Mouse (Mus musculus) layer of hippocampus, adult 2 months (tissue): Measurements from ENCODE around the gene Hectd1. TPM values are rescaled to one million over a fixed set of nuclear protein-coding genes. Genes with fewer than 3 reads are reported as not detected.

Experiments
- DNase-seq, 2 experiments: peaks; one replicate each; pipeline ENCODE4 v3.0.0; 2022; ENCODE audit warnings: low spot score in 2 of 2
- H3K27ac ChIP-seq: fragments of 200-600 bp; 2 replicates; pipeline ENCODE4 v1.8.1; 2022
- H3K4me3 ChIP-seq: fragments of 200-600 bp; 2 replicates; pipeline ENCODE4 v1.8.1; 2022; ENCODE audit warnings: mild to moderate bottlenecking
- CTCF ChIP-seq: fragments of 200-600 bp; conservative IDR thresholded peaks from 2 replicates; pipeline ENCODE4 v1.8.1; 2022; ENCODE audit warnings: antibody characterized with exemption, mild to moderate bottlenecking, moderate library complexity
- total RNA-seq, 2 experiments: library from RNA; stranded (reverse); gene quantifications; 2 replicates each; pipeline ENCODE4 v1.2.3; 2021

The Hectd1 gene
- total RNA-seq, 2 experiments from 2014 or later = 84.2 to 84.3 TPM

DNA sequence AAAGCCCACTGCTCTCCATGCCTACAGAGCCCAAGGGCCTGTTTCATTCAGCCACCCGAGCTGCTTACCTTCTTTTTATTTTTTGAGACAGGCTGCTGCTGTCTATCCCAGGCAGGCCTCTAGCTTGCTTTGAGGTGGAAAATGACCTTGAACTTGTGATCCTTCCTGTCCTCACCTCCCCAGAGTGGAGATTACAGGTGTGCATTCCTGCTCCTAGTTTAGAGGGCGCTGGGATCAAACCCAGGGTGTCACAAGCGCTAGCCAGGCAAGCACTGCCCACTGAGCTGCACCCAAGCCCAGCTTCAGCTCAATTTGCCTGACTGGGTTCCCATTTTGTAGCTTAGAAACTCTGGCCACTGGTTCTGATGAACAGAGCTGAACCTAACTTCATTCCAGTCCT is 93.0 kb downstream of the Hectd1 start:
- no peak for TF ChIP-seq CTCF
- DNase-seq = no peak
- H3K4me3 ChIP-seq = no peak overlapping the region
- no peak overlapping the region; the same call in 1 of the 2 replicates for H3K27ac ChIP-seq

DNA sequence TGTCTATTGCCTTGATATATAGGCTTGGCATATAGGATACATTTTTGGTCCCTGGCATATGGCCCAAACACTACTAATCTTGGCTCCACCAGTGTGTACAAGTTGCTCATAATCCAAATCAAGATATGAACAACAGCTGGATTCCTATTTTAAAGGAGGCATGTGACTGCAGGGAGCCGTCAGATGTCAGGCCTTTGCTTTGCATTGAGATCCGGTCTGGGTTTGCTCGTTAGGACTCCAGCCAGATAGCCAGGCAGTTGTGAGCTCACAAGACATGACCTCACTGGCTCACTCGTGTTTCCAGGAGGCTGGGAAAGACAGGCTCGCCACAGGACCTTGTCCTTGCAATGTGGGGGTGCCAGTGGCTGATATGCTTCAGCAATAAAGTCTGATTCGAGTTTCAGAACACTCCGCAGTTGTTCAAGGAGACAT is 93.5 kb downstream of the Hectd1 start:
- no peak overlapping the region for H3K4me3 ChIP-seq
- no peak for DNase-seq
- no peak overlapping the region; the same call in 1 of the 2 replicates for H3K27ac ChIP-seq
- no peak for TF ChIP-seq CTCF

DNA sequence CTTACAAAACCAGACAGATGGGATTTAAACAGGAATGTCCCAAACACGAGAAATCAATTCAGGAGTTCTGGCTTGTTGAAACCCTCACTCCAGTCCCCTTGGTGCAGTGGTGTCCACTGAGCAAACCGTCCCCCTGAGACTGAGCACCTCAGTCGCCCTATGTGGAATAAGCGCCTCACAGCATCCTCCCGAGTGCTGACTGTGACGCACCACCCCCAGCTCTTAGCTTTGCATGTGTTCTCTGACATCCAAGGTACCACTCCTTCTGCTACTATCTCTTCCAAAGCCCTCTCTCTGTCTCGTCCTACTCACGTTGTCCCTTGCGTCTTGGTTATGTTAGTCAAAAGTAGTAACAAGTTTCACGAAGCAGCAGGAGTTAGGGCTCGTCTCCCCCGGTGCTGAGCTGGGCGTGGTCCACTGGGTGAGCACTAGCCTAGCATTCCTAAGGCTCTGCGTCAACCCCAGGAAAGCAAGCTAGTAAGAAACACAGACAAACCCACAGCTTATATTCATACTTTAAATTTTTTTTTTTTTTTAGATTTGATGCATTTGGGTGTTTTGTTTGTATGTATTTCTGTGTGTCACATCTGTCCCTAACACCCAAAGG is 94.6 kb downstream of the Hectd1 start:
- no peak for DNase-seq
- TF ChIP-seq CTCF = no peak
- H3K4me3 ChIP-seq = no peak overlapping the region
- no peak overlapping the region for H3K27ac ChIP-seq

DNA sequence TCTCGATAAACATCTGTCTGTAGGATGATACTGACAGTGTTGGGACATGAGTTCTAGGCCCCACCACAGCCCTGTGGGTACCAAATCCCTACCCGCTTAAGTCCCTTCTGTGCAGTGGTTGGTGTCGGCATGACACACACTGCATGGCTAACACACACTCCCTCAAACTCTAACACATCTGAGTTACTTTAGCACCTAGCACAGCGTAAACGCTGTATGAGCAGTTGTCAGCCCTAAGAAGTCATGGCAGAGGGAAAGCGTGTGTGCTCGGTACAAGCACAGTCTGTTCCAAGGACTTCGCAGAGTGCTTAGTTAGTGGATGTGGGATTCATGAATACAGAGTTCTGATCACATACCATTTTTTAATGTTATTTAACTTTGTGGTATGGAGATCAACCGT is 99.5 kb downstream of the Hectd1 start:
- no peak overlapping the region for H3K4me3 ChIP-seq
- no peak for TF ChIP-seq CTCF
- peak overlapping the region; percentile 63; the same call in 1 of the 2 replicates for H3K27ac ChIP-seq
- DNase-seq = no peak

DNA sequence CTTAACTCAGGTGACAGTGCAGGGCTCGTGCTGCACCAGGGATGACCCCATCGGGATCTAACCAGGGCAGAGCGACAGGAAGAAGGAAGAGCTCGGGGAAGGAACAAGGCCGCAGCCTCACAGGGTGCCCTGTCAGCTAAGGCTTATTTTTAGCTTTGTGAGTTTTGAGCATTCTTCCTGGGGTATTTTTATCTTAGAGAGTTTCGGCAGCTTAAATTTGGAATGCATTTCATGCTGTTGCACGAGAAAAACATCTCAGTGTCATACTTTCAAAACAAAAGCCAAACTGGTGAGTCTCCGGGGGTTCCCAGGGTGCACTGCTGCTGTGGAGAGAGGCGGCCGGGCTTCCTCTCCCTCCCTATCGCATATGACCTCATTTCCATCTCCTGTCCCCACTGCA is 100.3 kb downstream of the Hectd1 start:
- H3K27ac ChIP-seq = peak overlapping the region; percentile 63
- no peak for TF ChIP-seq CTCF
- H3K4me3 ChIP-seq = peak overlapping the region; percentile 10; the same call in 1 of the 2 replicates
- no peak for DNase-seq

DNA sequence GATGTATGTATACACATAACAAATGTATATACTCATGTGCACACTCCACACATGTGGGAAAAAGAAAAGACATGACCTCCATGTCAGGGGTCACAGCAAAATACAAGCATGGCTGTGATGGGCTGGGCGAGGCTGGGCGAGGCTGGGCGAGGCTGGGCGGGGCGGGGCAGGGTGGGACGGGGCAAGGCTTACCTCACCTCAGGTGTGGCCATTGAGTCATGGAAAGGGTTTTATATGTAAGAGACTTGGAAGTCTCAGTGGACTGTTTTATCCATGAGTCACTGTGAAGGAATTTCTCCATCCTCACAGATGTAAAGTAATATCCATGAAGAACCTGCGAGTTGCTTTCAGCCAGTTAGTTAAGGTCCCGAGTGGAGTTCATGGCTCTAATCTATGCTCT is 107.5 kb downstream of the Hectd1 start:
- Histone ChIP-seq H3K27ac (no peak overlapping the region), H3K4me3 (no peak overlapping the region)
- TF ChIP-seq CTCF = no peak
- DNase-seq = no peak

DNA sequence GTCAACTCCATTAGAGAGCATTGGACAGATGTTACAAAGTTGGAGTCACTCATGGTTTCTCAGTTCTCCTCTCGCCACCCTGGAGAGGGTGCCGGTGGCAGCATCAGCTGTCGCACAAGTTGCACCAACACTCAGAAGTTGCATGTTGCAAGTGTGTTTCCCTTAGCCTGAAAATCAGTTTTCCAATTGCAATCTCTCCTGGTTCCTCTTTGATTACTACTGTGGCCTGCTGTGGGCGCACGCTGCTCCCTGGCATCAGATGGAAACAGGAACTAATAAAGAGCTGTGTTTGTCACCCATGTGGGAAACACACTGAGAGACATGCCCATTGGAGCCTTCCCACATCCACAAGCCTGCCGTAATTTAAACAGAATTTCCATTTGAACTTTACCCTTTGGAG is 110.7 kb downstream of the Hectd1 start:
- no peak for TF ChIP-seq CTCF
- Histone ChIP-seq H3K27ac (no peak overlapping the region), H3K4me3 (no peak overlapping the region)
- no peak for DNase-seq

DNA sequence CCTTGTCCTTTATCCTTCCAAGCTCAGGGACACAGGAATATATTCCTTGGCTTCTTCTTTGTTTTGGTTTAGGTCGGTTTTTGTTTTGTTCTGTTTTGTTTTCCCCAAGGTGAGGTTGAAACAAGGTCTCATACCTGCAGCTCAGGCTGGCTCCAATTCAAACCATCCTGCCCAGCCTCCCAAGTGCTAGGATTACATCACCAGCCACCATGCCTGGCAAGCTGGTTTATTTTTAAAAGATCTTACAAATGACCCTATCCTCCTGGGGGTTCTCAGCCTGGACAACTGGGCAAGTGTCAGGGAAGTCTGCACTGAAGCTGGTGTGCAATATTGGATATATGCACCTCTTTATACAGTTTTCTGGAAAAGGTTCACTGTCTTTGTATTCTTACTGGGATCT is 116.7 kb downstream of the Hectd1 start:
- H3K27ac ChIP-seq = no peak overlapping the region
- H3K4me3 ChIP-seq = no peak overlapping the region
- no peak for TF ChIP-seq CTCF
- DNase-seq = no peak

DNA sequence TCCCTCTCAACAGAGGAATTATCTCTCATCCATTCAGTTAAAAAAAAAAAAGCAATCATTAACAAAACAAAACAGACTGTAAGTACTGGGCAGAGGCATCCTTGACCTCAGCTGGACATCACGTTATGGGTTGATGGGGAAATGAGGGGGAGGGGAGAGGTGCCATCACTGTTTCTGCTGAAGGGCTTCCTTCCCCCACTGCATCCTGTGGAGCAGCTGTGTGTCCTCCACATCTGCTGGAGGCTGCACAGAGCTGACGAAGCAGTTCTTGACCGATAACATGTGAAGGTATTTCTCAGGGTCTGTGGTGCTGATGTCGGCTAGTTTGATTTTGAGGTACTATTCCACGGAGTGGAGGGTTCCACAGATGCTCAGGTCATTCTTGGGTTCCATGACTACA is 119.2 kb downstream of the Hectd1 start:
- TF ChIP-seq CTCF = no peak
- H3K27ac ChIP-seq = no peak overlapping the region
- H3K4me3 ChIP-seq = no peak overlapping the region
- no peak for DNase-seq

DNA sequence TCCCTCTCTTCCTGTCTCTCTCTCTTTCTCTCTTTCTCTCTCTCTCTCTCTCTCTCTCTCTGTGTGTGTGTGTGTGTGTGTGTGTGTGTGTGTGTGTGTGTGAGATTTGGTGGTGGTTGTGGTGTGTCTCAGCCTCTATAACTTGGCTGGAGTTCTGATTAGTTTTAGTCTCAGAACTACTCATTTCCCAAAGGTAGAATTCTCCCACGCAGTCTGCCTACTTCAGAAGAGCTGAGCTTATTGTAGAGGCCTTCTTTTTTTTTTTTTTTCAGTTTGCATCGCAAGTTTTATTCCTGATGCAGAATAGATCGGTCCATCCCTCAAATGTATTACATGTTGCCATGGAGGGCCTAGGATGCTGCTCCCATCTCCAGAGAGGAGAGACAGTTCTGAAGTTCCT is 119.6 kb downstream of the Hectd1 start:
- Histone ChIP-seq H3K27ac (no peak overlapping the region), H3K4me3 (no peak overlapping the region)
- DNase-seq = no peak
- TF ChIP-seq CTCF = no peak

DNA sequence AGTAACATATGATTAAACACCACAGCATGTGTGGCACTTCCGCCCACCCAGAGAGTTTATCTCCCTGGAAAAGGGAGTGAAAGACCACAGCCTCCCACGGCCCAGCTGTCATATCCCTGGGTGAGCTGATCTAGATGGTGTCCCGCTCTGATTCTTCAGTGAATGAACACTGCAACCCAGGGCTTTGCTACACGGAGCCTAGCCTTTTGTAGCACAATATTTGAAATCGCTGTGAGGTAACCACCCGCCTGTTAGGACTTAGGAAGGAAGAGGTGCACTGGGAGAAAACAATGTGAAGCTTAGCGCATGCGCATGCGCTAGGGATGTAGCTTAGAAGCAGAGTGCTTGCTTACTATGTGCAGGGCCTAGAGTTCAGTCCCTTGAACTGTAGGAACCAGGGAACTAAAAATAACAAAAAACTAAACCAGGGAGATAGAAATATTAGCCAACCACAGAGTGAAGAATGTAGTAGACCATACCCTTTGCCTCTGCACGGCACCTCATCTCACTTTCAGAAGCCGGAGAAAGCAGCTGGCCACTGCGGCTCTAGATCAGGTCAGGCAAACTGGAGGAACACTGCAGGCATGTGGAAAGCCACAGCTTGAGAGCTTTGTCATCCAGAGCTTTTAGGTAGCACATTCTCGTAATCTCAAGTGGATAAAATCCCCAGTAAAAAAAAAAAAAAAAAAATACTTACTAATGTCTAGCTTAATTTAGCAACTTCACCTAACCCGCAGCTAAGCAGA is 120.2 kb downstream of the Hectd1 start:
- TF ChIP-seq CTCF = no peak
- Histone ChIP-seq H3K27ac (peak overlapping the region; percentile 62), H3K4me3 (peak overlapping the region; percentile 15; the same call in 1 of the 2 replicates)
- peak; percentile 81 to 87 for DNase-seq

DNA sequence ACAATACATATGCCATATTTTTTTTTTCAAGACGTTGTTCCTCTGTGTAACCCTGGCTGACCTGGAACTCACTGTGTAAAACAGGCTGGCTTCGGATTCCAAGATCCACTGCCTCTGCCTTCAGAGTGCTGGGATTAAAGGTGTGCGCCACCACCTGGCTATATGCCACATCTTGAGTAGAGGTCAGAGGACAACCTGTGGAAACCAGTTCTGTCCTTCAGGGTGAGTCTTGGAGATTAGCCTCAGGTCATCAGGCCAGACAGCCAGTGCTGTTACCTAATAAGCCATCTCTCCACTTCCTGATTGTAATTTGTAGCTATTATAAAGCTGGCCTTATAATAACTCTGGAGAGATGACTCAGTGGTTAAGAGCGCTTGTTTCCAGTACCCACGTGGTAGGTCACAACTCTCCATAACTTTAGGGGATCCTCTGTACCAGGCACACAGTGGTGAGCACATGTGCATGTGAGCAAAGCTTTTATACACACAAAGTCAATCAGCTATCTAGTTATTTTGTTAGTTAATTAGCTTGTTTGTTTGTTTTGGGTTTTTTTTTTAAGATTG is 122.6 kb downstream of the Hectd1 start:
- TF ChIP-seq CTCF = no peak
- Histone ChIP-seq H3K4me3 (no peak overlapping the region), H3K27ac (no peak overlapping the region)
- DNase-seq = no peak

DNA sequence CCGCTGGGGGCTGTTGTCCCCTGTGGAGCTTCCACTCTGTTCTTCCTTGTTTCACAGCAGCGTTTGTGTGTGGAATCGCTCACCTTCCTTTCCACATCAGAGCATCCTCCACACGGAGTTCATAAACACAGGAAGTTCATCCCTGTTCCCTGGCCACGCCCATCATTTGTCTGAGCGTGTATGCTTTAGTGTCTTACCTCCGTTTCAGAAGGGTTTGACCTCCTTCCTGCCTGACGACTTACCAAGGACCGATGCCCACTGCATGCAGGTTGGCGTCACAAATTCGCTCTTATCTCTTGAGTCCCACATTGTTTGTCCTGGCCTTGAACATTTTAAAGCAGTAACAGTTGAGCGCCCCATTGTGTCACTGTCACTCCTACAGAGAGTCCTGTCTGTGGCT is 123.6 kb downstream of the Hectd1 start:
- 0 out of 2 replicates have a peak overlapping the region, but pooled peaks have one; percentile 4 for H3K27ac ChIP-seq
- TF ChIP-seq CTCF = no peak
- no peak overlapping the region for H3K4me3 ChIP-seq
- DNase-seq = no peak

DNA sequence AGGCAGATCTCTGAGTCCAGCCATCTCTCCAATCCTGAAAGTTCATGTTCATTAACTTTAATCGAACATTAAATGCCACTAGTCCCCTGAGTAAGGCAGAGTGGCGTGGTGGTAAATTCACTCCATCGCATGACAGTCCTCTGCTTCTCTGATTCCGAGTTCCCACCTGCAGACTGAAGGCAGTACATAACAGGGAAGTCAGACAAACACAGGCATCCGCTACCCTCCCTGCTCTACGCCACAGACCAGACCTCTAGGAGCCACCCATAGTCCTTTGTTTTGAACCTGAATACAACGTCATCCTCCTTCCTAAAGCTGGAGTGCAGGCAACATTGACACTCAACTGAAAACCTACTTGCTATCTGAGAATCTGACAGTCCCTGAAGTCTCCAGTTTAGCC is 124.8 kb downstream of the Hectd1 start:
- Histone ChIP-seq H3K4me3 (no peak overlapping the region), H3K27ac (no peak overlapping the region)
- DNase-seq = no peak
- no peak for TF ChIP-seq CTCF
